Mouse (Mus musculus) stomach, postnatal 0 days (tissue): Measurements from ENCODE around the gene Catip. TPM values are rescaled to one million over a fixed set of nuclear protein-coding genes. Genes with fewer than 3 reads are reported as not detected.
A peak's percentile ranks its signal among the peaks of the same experiment; 100 is the strongest.
"Not testable (repeated sequence)": the region's sequence is repeated elsewhere in the genome, so short reads cannot be mapped to it uniquely, and the experiment has no call there.

Source experiments
- ATAC-seq: fragments of 200-750 bp; cut with Nextera tagmentation; 2 replicates; pipeline ENCODE4 v1.8.0; 2017; ENCODE audit not compliant: low FRiP score, low TSS enrichment
- DNase-seq: peaks from one replicate; pipeline ENCODE4 v3.0.0-alpha.2; 2016; ENCODE audit warnings: low spot score
- H3K27ac ChIP-seq: fragments of 300-500 bp; sonication (generic); replicated peaks from 2 replicates; pipeline ENCODE4 v1.5.1; 2014; ENCODE audit warnings: mild to moderate bottlenecking, control low read depth
- H3K27me3 ChIP-seq: fragments of 300-500 bp; sonication (generic); 2 replicates; pipeline ENCODE4 v1.6.1; 2014; ENCODE audit warnings: low read length; ENCODE audit not compliant: control insufficient read depth, insufficient read depth
- H3K36me3 ChIP-seq: fragments of 300-500 bp; sonication (generic); 2 replicates; pipeline ENCODE4 v1.6.1; 2014; ENCODE audit warnings: low read length, mixed read lengths; ENCODE audit not compliant: control insufficient read depth, insufficient read depth
- H3K4me1 ChIP-seq: fragments of 300-500 bp; sonication (generic); replicated peaks from 2 replicates; pipeline ENCODE4 v1.6.1; 2014; ENCODE audit warnings: antibody characterized with exemption; ENCODE audit not compliant: control insufficient read depth, insufficient read depth
- H3K4me2 ChIP-seq: fragments of 300-500 bp; sonication (generic); replicated peaks from 2 replicates; pipeline ENCODE4 v1.6.1; 2014; ENCODE audit warnings: low read depth, mild to moderate bottlenecking, control low read depth, moderate library complexity
- H3K4me3 ChIP-seq: fragments of 300-500 bp; sonication (generic); 2 replicates; pipeline ENCODE4 v1.5.1; 2014; ENCODE audit warnings: low read depth, low read length, control low read depth
- H3K9ac ChIP-seq: fragments of 300-500 bp; sonication (generic); 2 replicates; pipeline ENCODE4 v1.6.1; 2014; ENCODE audit warnings: mild to moderate bottlenecking, low read length, control low read depth, mixed read lengths
- H3K9me3 ChIP-seq: fragments of 300-500 bp; sonication (generic); 2 replicates; pipeline ENCODE4 v1.6.1; 2016; ENCODE audit warnings: low read length; ENCODE audit not compliant: control insufficient read depth
- CTCF ChIP-seq: IDR thresholded peaks from 2 replicates; pipeline ENCODE4 v1.5.1; 2016; ENCODE audit warnings: antibody characterized with exemption, low read depth, mild to moderate bottlenecking, moderate library complexity
- EP300 ChIP-seq: optimal IDR thresholded peaks from 2 replicates; pipeline ENCODE3; 2016; ENCODE audit warnings: antibody characterized with exemption
- WGBS: fragments of 180-500 bp; shearing (Covaris S2); extraction: QIAGEN DNeasy Blood & Tissue Kit; methylation state at CpG from one replicate; pipeline ENCODE4 v1.1.7; 2014; 5-methylcytosine and 5-hydroxymethylcytosine counted together
- polyA plus RNA-seq: library from polyadenylated mRNA; unstranded; fragments of >200 nt; fragmentation: Nextera tagmentation; extraction: Ambion mirVana; gene quantifications from 2 replicates; pipeline ENCODE4 v1.2.1, GENCODE M21; 2015

The Catip gene
- polyA plus RNA-seq, 1 experiment from 2014 or later = 0.50 TPM

DNA sequence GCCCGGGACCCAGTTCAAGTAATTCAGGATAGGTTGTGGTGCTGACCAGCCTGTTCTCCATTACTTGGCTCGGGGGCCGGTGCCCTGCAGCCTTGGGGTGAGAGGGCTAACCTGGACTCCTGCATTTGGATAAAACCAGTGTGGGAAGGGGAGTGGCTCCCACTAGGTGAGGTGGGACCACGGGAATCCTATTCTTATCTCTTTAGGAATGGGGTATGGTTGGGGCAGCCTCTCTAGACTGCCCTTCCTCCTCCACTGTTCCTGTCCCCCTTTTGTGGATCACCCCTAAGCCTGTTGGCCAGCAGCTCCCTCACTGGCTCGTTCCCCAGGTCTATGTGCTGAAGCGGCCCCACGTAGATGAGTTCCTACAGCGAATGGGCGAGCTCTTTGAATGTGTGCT lies 32.4 kb downstream of the Catip start:
- Histone ChIP-seq H3K4me2 (no peak overlapping the region), H3K27ac (no peak overlapping the region), H3K9ac (no peak overlapping the region), H3K36me3 (peaks cover 11% of the 10 kb centered on the region), H3K4me1 (peaks cover 3% of the 10 kb centered on the region), H3K27me3 (no peaks in the 10 kb centered on the region), H3K4me3 (no peak overlapping the region), H3K9me3 (no peaks in the 10 kb centered on the region)
- DNase-seq = no peak
- ATAC-seq = no peak
- no peak for TF ChIP-seq EP300
- TF ChIP-seq CTCF = no peak
- 88% methylated on average over 9 of the region's 9 CpGs for WGBS

DNA sequence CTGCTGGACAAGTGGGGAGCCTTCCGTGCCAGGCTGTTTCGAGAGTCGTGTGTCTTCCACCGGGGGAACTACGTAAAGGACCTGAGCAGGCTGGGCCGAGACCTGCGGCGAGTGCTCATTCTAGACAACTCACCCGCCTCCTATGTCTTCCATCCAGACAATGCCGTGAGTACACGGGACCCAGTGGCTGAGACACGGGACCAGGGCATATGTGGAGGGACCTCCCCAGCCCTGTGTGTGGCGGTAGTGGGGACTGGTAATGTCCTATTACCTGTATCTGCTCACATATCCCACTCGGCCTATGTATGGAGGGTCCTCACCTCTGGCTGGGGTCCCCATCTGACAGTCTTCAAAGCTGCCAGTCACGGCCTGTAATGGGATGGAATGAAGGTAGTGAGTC lies 33.0 kb downstream of the Catip start:
- WGBS = 89% methylated on average over 15 of the region's 15 CpGs
- H3K27me3 ChIP-seq = no peaks in the 10 kb centered on the region
- no peak for DNase-seq
- ATAC-seq = no peak
- H3K4me3 ChIP-seq = no peak overlapping the region
- no peak overlapping the region for H3K4me2 ChIP-seq
- H3K9ac ChIP-seq = no peak overlapping the region
- H3K36me3 ChIP-seq = peaks cover 11% of the 10 kb centered on the region
- no peaks in the 10 kb centered on the region for H3K9me3 ChIP-seq
- TF ChIP-seq EP300 = no peak
- no peak for TF ChIP-seq CTCF
- H3K4me1 ChIP-seq = peaks cover 3% of the 10 kb centered on the region
- H3K27ac ChIP-seq = no peak overlapping the region

DNA sequence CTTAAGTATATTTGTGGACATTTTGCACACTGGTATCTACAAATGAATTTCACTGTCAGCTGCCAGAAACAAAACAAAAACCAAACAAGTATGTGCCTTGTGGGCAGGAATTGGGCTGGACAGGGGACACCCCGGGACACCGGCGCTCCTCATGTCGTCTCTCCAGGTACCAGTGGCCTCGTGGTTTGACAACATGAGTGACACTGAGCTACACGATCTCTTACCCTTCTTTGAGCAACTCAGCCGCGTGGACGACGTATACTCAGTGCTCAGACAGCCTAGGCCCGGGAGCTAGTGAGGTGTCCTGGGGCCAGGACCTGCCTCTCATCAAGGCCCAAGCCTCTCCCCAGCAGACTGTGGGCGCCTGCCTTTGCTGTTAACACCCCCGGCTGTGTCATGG lies 33.4 kb downstream of the Catip start:
- ATAC-seq = no peak
- H3K4me3 ChIP-seq = no peak overlapping the region
- H3K27ac ChIP-seq = no peak overlapping the region
- no peak overlapping the region for H3K9ac ChIP-seq
- no peak for DNase-seq
- no peaks in the 10 kb centered on the region for H3K9me3 ChIP-seq
- no peaks in the 10 kb centered on the region for H3K27me3 ChIP-seq
- no peak overlapping the region for H3K4me2 ChIP-seq
- 77% methylated on average over 11 of the region's 13 CpGs for WGBS
- no peak for TF ChIP-seq CTCF
- H3K4me1 ChIP-seq = peaks cover under 1% of the 10 kb centered on the region
- peaks cover 11% of the 10 kb centered on the region for H3K36me3 ChIP-seq

DNA sequence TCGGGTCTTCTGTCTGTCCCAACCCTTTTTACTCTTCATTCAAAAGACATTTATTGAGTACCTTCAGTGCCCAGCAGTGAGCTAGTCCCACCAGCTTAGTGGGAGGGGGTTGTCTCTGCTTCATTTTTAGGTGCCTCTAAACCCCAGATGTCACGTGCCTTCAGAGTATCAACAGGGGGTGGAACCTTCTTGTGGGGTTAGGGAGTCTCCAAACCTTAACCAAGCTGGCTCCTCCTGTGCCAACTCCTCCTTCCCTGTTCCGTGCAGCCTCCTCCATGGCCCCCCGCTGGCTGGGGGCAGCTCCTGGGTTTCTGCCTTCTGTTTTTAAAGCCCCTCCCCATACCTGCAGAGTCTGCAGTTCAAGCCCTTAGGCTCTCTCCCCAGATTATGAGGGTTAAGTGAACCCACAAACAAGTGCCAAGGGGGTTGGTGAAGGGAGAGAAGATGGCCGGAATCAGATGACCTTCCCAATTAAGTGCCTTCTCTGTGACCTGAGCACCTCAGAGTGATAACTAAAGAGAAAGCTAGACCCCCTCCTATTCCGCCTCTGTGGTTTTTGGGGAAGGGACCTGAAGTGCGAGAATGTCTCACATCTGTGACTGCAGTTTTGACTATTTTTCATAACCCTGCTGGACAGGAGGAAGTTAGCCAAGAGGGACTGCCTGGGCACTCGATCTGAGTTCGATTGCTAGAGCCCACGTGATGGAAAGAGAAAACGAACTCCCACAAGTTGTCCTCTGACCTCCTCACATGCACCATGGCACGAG lies 34.7 kb downstream of the Catip start:
- not testable (repeated sequence) for ATAC-seq, H3K4me1 ChIP-seq, H3K27me3 ChIP-seq, H3K9ac ChIP-seq, H3K4me3 ChIP-seq, DNase-seq, H3K9me3 ChIP-seq
- H3K27ac ChIP-seq = peak overlapping the region; percentile 89
- H3K36me3 ChIP-seq = peaks cover 11% of the 10 kb centered on the region
- 0 out of 2 replicates have a peak overlapping the region, but pooled peaks have one; percentile 32 for H3K4me2 ChIP-seq
- WGBS = 3% methylated on average over 12 of the region's 12 CpGs

DNA sequence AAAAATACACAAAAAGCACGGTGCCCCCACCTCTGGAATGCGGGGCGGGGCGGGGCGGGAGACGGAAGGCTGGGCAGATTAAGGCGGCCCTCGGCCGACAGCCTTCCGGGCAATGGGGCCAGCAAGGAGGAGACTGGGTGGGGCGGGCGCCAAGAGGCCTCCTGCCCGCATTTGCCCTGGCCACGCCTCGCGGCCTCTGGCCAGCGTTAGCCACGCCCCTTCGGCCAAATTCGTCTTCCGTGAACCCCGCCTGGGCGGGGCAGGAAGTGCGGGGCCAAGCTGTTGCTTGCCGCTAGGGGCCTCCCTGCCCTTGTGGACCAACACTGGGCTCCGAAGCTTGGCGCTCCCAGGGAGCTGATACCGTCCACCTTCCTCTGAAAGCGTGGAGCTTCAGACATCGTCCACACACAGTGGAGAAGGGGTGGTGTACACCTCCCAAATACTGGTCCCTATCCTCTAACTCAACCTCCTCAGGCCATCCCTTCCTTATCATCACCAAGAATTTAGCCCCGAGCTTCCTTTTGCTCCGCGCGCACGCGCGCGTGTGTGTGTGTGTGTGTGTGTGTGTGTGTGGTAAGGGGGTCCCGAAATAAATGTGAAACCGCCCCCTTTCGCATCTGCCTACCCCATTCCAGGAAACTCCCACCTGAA lies 35.5 kb downstream of the Catip start:
- TF ChIP-seq CTCF (peak; percentile 91), EP300 (peak; percentile 61)
- Histone ChIP-seq H3K9me3 (no peaks in the 10 kb centered on the region), H3K4me3 (peak overlapping the region; percentile 36), H3K4me1 (no peaks in the 10 kb centered on the region; the same call in 1 of the 2 replicates), H3K36me3 (peaks cover 11% of the 10 kb centered on the region), H3K27me3 (no peaks in the 10 kb centered on the region), H3K4me2 (peak overlapping the region; percentile 75), H3K27ac (peak overlapping the region; percentile 89), H3K9ac (peak overlapping the region; percentile 59)
- ATAC-seq (peak; percentile 94), DNase-seq (peak; percentile 100)
- WGBS = under 1% methylated on average over 41 of the region's 41 CpGs

DNA sequence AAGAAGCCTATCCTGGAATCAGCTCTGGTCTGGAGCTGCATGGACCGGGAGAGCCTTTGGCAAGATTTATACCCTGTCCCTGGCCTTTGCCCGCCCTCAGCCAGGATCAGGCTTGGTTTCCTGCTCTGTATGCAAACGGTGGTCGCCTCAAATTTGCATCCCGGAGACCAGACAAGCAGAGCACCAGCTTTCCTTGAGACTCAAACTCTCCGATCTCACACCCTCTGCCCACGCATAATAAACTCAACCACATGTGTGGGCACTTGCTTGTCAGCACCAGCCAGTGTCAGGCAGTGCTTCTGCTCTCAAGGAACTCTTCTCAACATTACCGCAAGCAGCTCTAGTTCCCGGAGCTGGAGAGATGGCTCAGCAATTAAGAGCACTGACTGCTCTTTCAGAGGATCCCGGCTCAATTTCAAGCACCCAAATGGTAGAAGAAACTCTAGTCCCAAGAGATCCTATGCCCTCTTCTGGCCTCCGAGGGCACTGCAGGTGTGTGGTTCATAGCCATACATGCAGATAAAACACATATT lies 36.1 kb downstream of the Catip start:
- Histone ChIP-seq H3K4me1 (no peaks in the 10 kb centered on the region), H3K9ac (peak overlapping the region; percentile 59), H3K27me3 (no peaks in the 10 kb centered on the region), H3K9me3 (no peaks in the 10 kb centered on the region), H3K27ac (peak overlapping the region; percentile 89), H3K4me2 (peak overlapping the region; percentile 75), H3K4me3 (peak overlapping the region; percentile 36), H3K36me3 (peaks cover 11% of the 10 kb centered on the region)
- WGBS = 2% methylated on average over 11 of the region's 11 CpGs
- TF ChIP-seq CTCF (peak; percentile 76), EP300 (no peak)
- ATAC-seq = peak; percentile 22; the same call in 1 of the 2 replicates
- peak; percentile 78 for DNase-seq
